Mouse (Mus musculus) midbrain, postnatal 0 days (tissue): ENCODE measurements around the gene Cdc42bpa. TPM values are rescaled to one million over a fixed set of nuclear protein-coding genes. Genes with fewer than 3 reads are reported as not detected.

Experiments used
- ATAC-seq: fragments of 200-750 bp; cut with Nextera tagmentation; 2 replicates; pipeline ENCODE4 v1.8.0; 2017; ENCODE audit warnings: moderate number of reproducible peaks, mild to moderate bottlenecking, moderate TSS enrichment, moderate library complexity; ENCODE audit not compliant: low FRiP score
- DNase-seq: peaks from one replicate; pipeline ENCODE4 v3.0.0-alpha.2; 2015; ENCODE audit warnings: low spot score
- H3K27ac ChIP-seq: fragments of 300-500 bp; sonication (generic); 2 replicates; pipeline ENCODE4 v1.5.1; 2014; ENCODE audit warnings: low read depth, mild to moderate bottlenecking, low read length, mixed read lengths
- H3K27me3 ChIP-seq: fragments of 300-500 bp; sonication (generic); 2 replicates; pipeline ENCODE4 v1.6.1; 2014; ENCODE audit warnings: low read length, control low read depth, mixed read lengths; ENCODE audit not compliant: insufficient read depth
- H3K36me3 ChIP-seq: fragments of 300-500 bp; sonication (generic); 2 replicates; pipeline ENCODE4 v1.6.1; 2014; ENCODE audit warnings: low read length, control low read depth, mixed read lengths; ENCODE audit not compliant: insufficient read depth
- H3K4me1 ChIP-seq: fragments of 300-500 bp; sonication (generic); 2 replicates; pipeline ENCODE4 v1.6.1; 2014; ENCODE audit warnings: mild to moderate bottlenecking, control low read depth, antibody characterized with exemption, low read length, mixed read lengths; ENCODE audit not compliant: insufficient read depth
- H3K4me2 ChIP-seq: fragments of 300-500 bp; sonication (generic); 2 replicates; pipeline ENCODE4 v1.6.1; 2014; ENCODE audit warnings: low read depth, mild to moderate bottlenecking, low read length, mixed read lengths; ENCODE audit not compliant: poor library complexity, severe bottlenecking
- H3K4me3 ChIP-seq: fragments of 300-500 bp; sonication (generic); 2 replicates; pipeline ENCODE4 v1.5.1; 2014; ENCODE audit warnings: low read depth, mild to moderate bottlenecking, low read length, moderate library complexity
- H3K9ac ChIP-seq: fragments of 300-500 bp; sonication (generic); replicated peaks from 2 replicates; pipeline ENCODE4 v1.6.1; 2014; ENCODE audit warnings: mild to moderate bottlenecking, low read length, moderate library complexity, mixed read lengths; ENCODE audit not compliant: poor library complexity, severe bottlenecking
- H3K9me3 ChIP-seq: fragments of 300-500 bp; sonication (generic); 2 replicates; pipeline ENCODE4 v1.6.1; 2016; ENCODE audit warnings: low read length, control low read depth
- CTCF ChIP-seq: IDR thresholded peaks from 2 replicates; pipeline ENCODE4 v1.5.1; 2016; ENCODE audit warnings: antibody characterized with exemption, mild to moderate bottlenecking
- WGBS: fragments of 180-500 bp; shearing (Covaris S2); extraction: QIAGEN DNeasy Blood & Tissue Kit; methylation state at CpG from one replicate; pipeline ENCODE4 v1.1.7; 2014; 5-methylcytosine and 5-hydroxymethylcytosine counted together
- polyA plus RNA-seq: library from polyadenylated mRNA; unstranded; fragments of >200 nt; fragmentation: Nextera tagmentation; extraction: Ambion mirVana; gene quantifications from 2 replicates; pipeline ENCODE4 v1.2.1, GENCODE M21; 2015
- total RNA-seq: library from RNA; depleted of rRNA; stranded (reverse); fragments of >200 nt; gene quantifications from 2 replicates; pipeline ENCODE4 v1.2.3, GENCODE M21; 2014

The Cdc42bpa gene
- total and polyA plus RNA-seq, 2 experiments from 2014 or later: 29.3 to 108 TPM

- DNase-seq (peak; percentile 55), ATAC-seq (no peak)
- Histone ChIP-seq H3K9me3 (no peaks in the 10 kb centered on the region), H3K27ac (no peak overlapping the region), H3K4me2 (no peak overlapping the region), H3K27me3 (no peaks in the 10 kb centered on the region), H3K36me3 (peaks cover 42% of the 10 kb centered on the region), H3K4me3 (no peak overlapping the region), H3K4me1 (no peaks in the 10 kb centered on the region), H3K9ac (no peak overlapping the region)
- 73% methylated on average over 8 of the region's 8 CpGs for WGBS
- peak; percentile 62 for TF ChIP-seq CTCF
Measured at GRCm38 (mm10) chr1:180151191-180151590, 190.9 kb downstream of the Cdc42bpa start.

GRCm38 (mm10) chr1:180158648-180159047 lies 198.4 kb downstream of the Cdc42bpa start:
- WGBS: 88% methylated on average over 2 of the region's 2 CpGs
- H3K36me3 ChIP-seq: peaks cover 42% of the 10 kb centered on the region
- TF ChIP-seq CTCF: no peak

DNA sequence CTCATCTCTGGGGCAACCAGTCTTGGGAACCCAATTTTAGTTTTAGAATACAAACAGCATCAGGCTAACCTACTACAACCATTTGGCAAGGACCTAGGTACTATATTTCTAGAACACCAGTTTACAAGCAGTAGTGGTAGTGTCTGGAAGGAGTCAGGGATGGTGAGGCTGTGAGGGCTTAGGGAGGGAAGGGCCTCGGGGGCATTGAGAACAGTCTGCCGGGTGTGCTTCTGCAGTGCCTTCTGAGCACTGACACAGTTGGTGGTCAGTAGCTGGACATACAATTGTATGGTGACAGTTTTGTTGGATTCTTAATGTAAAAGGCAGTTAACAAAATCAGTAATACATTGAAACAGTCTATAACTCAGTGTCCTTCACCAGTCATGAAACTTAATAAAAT lies 200.3 kb downstream of the Cdc42bpa start:
- ATAC-seq (no peak), DNase-seq (no peak)
- TF ChIP-seq CTCF: no peak
- no peaks in the 10 kb centered on the region for H3K27me3 ChIP-seq
- no peaks in the 10 kb centered on the region for H3K4me1 ChIP-seq
- H3K36me3 ChIP-seq: peaks cover 39% of the 10 kb centered on the region
- H3K27ac ChIP-seq: no peak overlapping the region
- no peak overlapping the region for H3K4me2 ChIP-seq
- H3K9ac ChIP-seq: no peak overlapping the region
- 74% methylated on average over 2 of the region's 2 CpGs for WGBS
- H3K9me3 ChIP-seq: no peaks in the 10 kb centered on the region
- H3K4me3 ChIP-seq: no peak overlapping the region

More at GRCm38 (mm10) chr1:180158648-180159047, 198.4 kb downstream of the Cdc42bpa start:
- H3K9ac ChIP-seq: no peak overlapping the region
- no peaks in the 10 kb centered on the region for H3K9me3 ChIP-seq
- no peaks in the 10 kb centered on the region for H3K4me1 ChIP-seq
- no peak overlapping the region for H3K4me2 ChIP-seq
- DNase-seq: no peak
- no peak overlapping the region for H3K27ac ChIP-seq
- no peak for ATAC-seq
- no peak overlapping the region for H3K4me3 ChIP-seq
- no peaks in the 10 kb centered on the region for H3K27me3 ChIP-seq

GRCm38 (mm10) chr1:180161160-180161559 lies 200.9 kb downstream of the Cdc42bpa start:
- H3K4me3 ChIP-seq: no peak overlapping the region
- H3K27me3 ChIP-seq: no peaks in the 10 kb centered on the region
- no peak for TF ChIP-seq CTCF
- H3K4me2 ChIP-seq: no peak overlapping the region
- H3K36me3 ChIP-seq: peaks cover 41% of the 10 kb centered on the region
- DNase-seq: peak; percentile 36
- no peak overlapping the region for H3K9ac ChIP-seq
- WGBS: 66% methylated on average over 3 of the region's 3 CpGs
- H3K27ac ChIP-seq: no peak overlapping the region
- no peak for ATAC-seq
- no peaks in the 10 kb centered on the region for H3K9me3 ChIP-seq
- no peaks in the 10 kb centered on the region for H3K4me1 ChIP-seq

DNA sequence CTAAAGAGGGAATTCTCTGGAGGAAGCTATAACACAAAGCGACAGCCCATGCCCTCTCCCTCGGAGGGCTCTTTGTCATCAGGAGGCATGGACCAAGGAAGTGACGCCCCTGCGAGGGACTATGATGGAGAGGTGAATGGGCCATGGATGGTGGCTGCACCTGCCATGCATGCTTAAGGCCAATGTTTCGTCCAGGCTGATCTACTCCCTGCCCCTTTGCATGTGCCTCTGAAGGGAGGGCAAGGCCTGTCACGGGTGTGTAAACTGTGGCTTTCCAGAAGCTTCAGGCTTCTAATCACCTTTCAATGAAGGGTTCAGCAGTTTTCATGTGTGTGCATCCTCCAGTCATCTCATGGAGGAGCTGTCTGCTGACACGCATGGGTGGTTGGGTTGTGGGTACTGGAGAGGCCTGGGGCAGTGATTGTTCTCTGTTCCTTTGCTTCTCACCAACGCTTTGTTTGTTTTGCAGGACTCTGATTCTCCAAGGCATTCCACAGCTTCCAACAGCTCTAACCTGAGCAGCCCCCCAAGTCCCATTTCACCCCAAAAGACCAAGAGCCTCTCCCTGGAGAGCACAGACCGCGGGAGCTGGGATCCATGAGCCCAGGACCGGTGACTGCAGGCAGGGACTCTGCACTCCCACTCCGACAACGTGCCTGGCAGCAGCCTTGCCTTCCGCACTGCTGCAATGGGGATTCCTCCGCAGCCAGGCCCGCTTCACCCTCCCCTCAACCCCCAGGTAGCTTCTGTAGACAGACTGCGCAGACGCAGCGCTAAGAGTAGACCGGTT lies 201.5 kb downstream of the Cdc42bpa start:
- no peaks in the 10 kb centered on the region for H3K27me3 ChIP-seq
- H3K27ac ChIP-seq: no peak overlapping the region
- no peaks in the 10 kb centered on the region for H3K4me1 ChIP-seq
- H3K9ac ChIP-seq: no peak overlapping the region
- no peak for DNase-seq
- 83% methylated on average over 20 of the region's 20 CpGs for WGBS
- ATAC-seq: no peak
- H3K9me3 ChIP-seq: no peaks in the 10 kb centered on the region
- H3K36me3 ChIP-seq: peaks cover 41% of the 10 kb centered on the region
- H3K4me3 ChIP-seq: no peak overlapping the region
- H3K4me2 ChIP-seq: no peak overlapping the region
- no peak for TF ChIP-seq CTCF

DNA sequence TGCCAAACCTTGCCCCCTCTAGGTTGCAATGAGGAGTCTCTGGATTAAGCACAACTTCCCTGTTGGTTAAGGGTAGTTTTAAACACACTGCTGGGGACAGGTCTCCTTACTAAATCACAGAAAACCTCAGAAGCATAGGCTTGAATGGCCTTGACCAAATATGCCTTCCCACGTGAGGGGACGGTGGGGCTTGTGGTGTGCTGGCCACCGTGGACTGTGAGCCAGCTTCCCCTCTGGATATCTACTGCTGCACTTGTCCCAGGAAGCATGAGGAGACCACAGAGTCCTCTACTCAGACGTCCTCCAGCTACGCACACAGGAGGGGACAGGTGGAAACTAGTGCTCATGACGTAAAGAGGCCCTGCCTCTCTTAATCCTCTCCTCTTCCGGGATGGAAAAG lies 202.7 kb downstream of the Cdc42bpa start:
- ATAC-seq: no peak
- H3K4me2 ChIP-seq: no peak overlapping the region
- WGBS: 82% methylated on average over 7 of the region's 7 CpGs
- H3K27me3 ChIP-seq: no peaks in the 10 kb centered on the region
- H3K4me1 ChIP-seq: no peaks in the 10 kb centered on the region
- no peak overlapping the region for H3K27ac ChIP-seq
- no peaks in the 10 kb centered on the region for H3K9me3 ChIP-seq
- peaks cover 46% of the 10 kb centered on the region for H3K36me3 ChIP-seq
- DNase-seq: no peak
- no peak overlapping the region for H3K9ac ChIP-seq
- no peak for TF ChIP-seq CTCF
- H3K4me3 ChIP-seq: no peak overlapping the region
